Mouse (Mus musculus) midbrain, embryonic 12.5 days (tissue): ENCODE results near the gene Gsdma3. TPM values are rescaled to one million over a fixed set of nuclear protein-coding genes. Genes with fewer than 3 reads are reported as not detected.

ENCODE experiments used
- ATAC-seq: fragments of 200-750 bp; cut with Nextera tagmentation; 2 replicates; pipeline ENCODE4 v1.8.0; 2017; ENCODE audit warnings: low read depth, moderate TSS enrichment, moderate library complexity; ENCODE audit not compliant: low FRiP score
- H3K27ac ChIP-seq: fragments of 300-500 bp; sonication (generic); replicated peaks from 2 replicates; pipeline ENCODE4 v1.5.1; 2016; ENCODE audit warnings: mild to moderate bottlenecking
- H3K27me3 ChIP-seq: fragments of 300-500 bp; sonication (generic); 2 replicates; pipeline ENCODE4 v1.6.1; 2016; ENCODE audit warnings: mild to moderate bottlenecking
- H3K36me3 ChIP-seq: fragments of 300-500 bp; sonication (generic); 2 replicates; pipeline ENCODE4 v1.6.1; 2016
- H3K4me1 ChIP-seq: fragments of 300-500 bp; sonication (generic); 2 replicates; pipeline ENCODE4 v1.6.1; 2016
- H3K4me2 ChIP-seq: fragments of 300-500 bp; sonication (generic); replicated peaks from 2 replicates; pipeline ENCODE4 v1.6.1; 2016; ENCODE audit warnings: mild to moderate bottlenecking, moderate library complexity
- H3K4me3 ChIP-seq: fragments of 300-500 bp; sonication (generic); 2 replicates; pipeline ENCODE4 v1.5.1; 2016; ENCODE audit warnings: mild to moderate bottlenecking
- H3K9ac ChIP-seq: fragments of 300-500 bp; sonication (generic); replicated peaks from 2 replicates; pipeline ENCODE4 v1.6.1; 2016; ENCODE audit warnings: mild to moderate bottlenecking, moderate library complexity
- H3K9me3 ChIP-seq: fragments of 300-500 bp; sonication (generic); 2 replicates; pipeline ENCODE4 v1.6.1; 2016; ENCODE audit warnings: mild to moderate bottlenecking
- WGBS: fragments of 180-500 bp; shearing (Covaris S2); methylation state at CpG from one replicate; pipeline ENCODE4 v1.1.7; 2016; 5-methylcytosine and 5-hydroxymethylcytosine counted together
- polyA plus RNA-seq: library from polyadenylated mRNA; unstranded; fragments of >200 nt; fragmentation: Nextera tagmentation; extraction: Ambion mirVana; gene quantifications from 2 replicates; pipeline ENCODE4 v1.2.1, GENCODE M21; 2016

Gene Gsdma3
- polyA plus RNA-seq: not detected in 2 replicates

DNA sequence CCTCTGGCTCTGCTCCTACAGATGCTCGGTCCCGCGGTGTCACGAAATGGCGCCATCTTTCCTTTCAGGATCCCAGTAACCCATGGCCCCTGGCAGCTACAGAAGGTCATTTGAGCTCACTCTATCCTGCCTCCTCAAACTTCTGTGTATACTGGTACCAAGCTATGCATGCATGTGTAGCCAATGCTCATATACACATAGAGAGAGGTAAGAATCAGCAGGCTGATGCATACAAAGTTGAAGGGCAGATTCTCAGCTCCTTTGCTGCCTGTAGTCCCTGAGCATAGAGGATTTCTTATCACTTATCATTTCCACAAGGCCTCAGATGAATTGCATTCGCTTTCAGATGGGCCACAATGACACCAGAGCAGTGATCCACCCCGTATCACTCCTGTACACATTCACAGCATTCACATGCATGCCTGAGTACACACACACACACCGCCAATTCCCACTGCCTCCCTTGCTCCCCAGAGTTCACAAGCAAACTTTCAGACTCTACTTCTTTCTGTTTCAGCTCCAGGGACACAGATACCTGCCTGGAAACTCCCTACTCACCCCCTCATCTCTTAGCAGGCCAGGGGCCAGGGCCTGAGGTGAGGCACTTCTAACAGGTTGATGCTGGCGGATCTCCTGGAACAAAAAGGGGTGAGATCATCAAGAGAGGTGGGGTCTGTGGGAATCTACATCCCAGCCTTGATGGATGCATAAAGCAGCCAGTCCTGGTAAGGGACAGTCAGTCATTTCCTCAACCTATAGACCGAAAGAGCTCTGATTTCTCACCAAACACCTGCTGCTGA, at the start of gene Gsdma3, which contains the start of gene Gm12355:
Gene Gsdma3 (plus strand): TSS at position 750 of the 800 bp plus-strand sequence.
Gene Gm12355 (minus strand): TSS at position 51 of the 800 bp plus-strand sequence.
- no peaks in the 10 kb centered on the region for H3K4me1 ChIP-seq
- ATAC-seq: no peak
- H3K9ac ChIP-seq: no peak within 1 kb of the TSS
- H3K27me3 ChIP-seq: no peaks in the 10 kb centered on the region
- no peak within 1 kb of the TSS for H3K4me3 ChIP-seq
- H3K4me2 ChIP-seq: no peak within 1 kb of the TSS
- H3K36me3 ChIP-seq: no peaks in the 10 kb centered on the region
- 91% methylated on average over 10 of the region's 10 CpGs for WGBS
- H3K9me3 ChIP-seq: peaks cover 3% of the 10 kb centered on the region; the same call in 1 of the 2 replicates
- H3K27ac ChIP-seq: no peak within 1 kb of the TSS

DNA sequence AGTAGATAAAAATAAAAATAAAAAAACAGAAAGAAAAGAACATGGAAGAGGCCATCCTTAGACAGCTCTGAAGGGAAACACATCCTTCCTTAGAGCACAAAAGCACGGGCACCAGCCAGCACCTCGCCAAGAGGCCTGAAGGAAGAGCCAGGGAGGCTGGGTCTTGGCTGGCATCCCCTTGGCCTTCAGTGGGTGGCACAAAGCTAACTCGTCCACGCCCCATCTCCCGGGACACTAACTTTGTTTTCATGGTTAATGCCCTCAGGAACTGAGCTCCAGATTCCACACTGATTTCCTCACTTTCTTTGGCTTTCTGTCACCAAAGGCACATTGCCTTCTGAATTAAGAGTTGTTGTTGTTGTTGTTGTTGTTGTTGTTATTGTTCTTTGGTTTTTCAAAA, 48.4 kb upstream of the Gsdma3 start:
- 90% methylated on average over 5 of the region's 5 CpGs for WGBS
- H3K4me1 ChIP-seq: no peaks in the 10 kb centered on the region
- no peak overlapping the region for H3K4me3 ChIP-seq
- no peak overlapping the region for H3K9ac ChIP-seq
- H3K27me3 ChIP-seq: no peaks in the 10 kb centered on the region
- ATAC-seq: no peak
- H3K9me3 ChIP-seq: no peaks in the 10 kb centered on the region
- H3K27ac ChIP-seq: no peak overlapping the region
- H3K4me2 ChIP-seq: no peak overlapping the region
- peaks cover 27% of the 10 kb centered on the region for H3K36me3 ChIP-seq

DNA sequence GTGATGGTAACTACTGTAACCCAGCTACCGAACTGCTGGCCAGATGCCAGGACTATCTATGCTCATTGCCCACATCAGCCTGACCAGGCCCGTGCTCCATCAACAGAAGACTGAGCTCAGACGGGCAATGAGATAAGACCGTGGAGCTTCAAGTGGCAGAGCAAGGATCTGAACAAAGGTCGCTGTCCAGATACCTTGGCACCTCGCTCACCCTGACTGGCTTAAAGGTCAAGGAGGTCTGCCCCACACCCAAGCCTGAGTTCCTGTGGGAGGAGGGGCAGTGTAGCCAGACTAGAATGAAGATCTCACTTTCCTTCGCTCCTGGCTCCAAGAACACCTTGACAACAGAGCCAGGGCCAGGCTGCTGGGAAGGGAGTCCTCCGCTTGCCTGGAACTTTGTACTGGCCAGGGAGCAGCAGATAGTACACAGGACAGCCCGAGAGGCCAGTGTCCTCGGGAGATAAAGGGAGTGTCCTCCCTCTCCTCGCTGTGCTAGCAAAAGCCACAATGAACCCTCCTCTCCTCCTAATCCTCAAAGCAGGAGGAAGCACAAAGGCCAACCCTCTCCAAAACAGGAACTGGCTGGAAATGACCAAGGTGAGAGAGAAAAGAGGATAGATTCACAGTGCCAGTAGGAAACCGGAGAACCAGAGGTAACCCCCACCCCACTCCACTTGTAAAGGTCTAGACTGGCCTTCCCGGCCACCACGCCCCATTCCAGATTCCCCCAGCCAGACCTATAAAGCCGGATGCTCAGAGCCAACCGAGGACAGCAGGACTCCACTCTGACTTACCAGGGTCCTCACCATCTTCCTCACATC, 45.6 kb upstream of the Gsdma3 start:
- Histone ChIP-seq H3K27ac (no peak overlapping the region), H3K4me2 (no peak overlapping the region), H3K9ac (no peak overlapping the region), H3K4me1 (peaks cover 9% of the 10 kb centered on the region), H3K4me3 (no peak overlapping the region), H3K36me3 (peaks cover 40% of the 10 kb centered on the region), H3K9me3 (no peaks in the 10 kb centered on the region), H3K27me3 (no peaks in the 10 kb centered on the region)
- 74% methylated on average over 16 of the region's 16 CpGs for whole genome bisulfite sequencing
- no peak for ATAC-seq

GRCm38 (mm10) chr11:98581286-98582029, 44.7 kb upstream of the Gsdma3 start:
- no peak for ATAC-seq
- Histone ChIP-seq H3K9ac (no peak overlapping the region), H3K4me2 (no peak overlapping the region), H3K4me1 (peaks cover 18% of the 10 kb centered on the region), H3K36me3 (peaks cover 40% of the 10 kb centered on the region), H3K27ac (no peak overlapping the region), H3K9me3 (no peaks in the 10 kb centered on the region), H3K4me3 (no peak overlapping the region), H3K27me3 (no peaks in the 10 kb centered on the region)
- 63% methylated on average over 17 of the region's 17 CpGs for WGBS

GRCm38 (mm10) chr11:98582030-98582388, 44.2 kb upstream of the Gsdma3 start:
- ATAC-seq: no peak
- no peak overlapping the region for H3K4me2 ChIP-seq
- no peak overlapping the region for H3K27ac ChIP-seq
- H3K27me3 ChIP-seq: no peaks in the 10 kb centered on the region
- H3K9ac ChIP-seq: no peak overlapping the region
- 81% methylated on average over 8 of the region's 8 CpGs for WGBS
- H3K9me3 ChIP-seq: no peaks in the 10 kb centered on the region
- H3K36me3 ChIP-seq: peaks cover 40% of the 10 kb centered on the region
- H3K4me3 ChIP-seq: no peak overlapping the region
- H3K4me1 ChIP-seq: peaks cover 19% of the 10 kb centered on the region

DNA sequence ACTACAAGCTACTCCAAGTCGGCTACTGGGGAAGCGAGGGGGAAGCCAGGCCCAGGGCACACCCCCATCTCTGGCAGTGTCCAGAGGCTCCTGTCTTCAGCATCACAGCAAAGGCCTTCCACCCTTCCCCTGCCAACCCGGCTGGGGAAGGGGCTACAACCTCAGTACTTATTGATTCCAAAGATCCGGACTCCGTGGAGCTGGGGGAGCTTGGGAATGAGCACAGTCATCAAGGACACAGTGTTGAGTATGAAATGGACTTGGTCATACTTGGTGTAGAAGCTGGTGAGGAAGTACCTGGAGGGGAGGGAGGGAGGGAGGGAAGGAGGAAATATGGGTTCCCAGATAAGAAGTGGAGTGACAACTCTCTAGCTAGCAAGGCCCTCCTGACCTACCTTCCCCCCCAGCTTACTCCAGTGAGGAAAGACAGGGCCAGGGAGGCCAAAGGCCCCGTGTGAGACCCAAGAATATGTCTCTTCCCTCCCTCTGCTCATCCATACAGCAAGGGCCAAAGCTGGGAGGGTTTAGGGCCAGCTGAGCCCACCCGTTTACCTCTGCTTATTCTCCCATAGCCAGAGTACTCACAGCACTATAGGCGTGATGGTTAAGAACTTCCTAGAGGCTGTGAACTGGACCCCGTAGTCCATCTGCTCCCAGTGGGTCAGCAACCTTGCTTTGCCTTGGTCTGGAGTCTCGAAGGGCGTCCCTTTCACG, 43.5 kb upstream of the Gsdma3 start:
- no peak overlapping the region for H3K4me3 ChIP-seq
- H3K9ac ChIP-seq: no peak overlapping the region
- ATAC-seq: no peak
- no peaks in the 10 kb centered on the region for H3K27me3 ChIP-seq
- WGBS: 90% methylated on average over 12 of the region's 12 CpGs
- H3K4me1 ChIP-seq: peaks cover 24% of the 10 kb centered on the region
- H3K4me2 ChIP-seq: no peak overlapping the region
- no peaks in the 10 kb centered on the region for H3K9me3 ChIP-seq
- H3K27ac ChIP-seq: no peak overlapping the region
- peaks cover 40% of the 10 kb centered on the region for H3K36me3 ChIP-seq

DNA sequence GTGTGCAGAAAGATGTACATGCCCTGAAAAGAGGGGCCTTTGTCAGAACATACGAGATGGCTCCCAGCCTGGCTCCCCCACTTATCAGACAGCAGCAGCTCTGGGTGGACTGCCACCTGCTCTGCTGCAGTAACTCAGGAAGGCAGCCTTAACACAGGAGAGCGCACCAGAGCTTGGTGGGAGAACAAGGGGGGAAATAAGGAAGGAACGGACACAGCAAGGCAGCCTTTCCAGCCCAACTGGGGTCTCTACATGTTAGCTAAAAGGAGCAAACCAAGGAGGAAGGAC, 43.0 kb upstream of the Gsdma3 start:
- no peaks in the 10 kb centered on the region; the same call in 1 of the 2 replicates for H3K27me3 ChIP-seq
- no peak for ATAC-seq
- H3K36me3 ChIP-seq: peaks cover 40% of the 10 kb centered on the region
- no peak overlapping the region for H3K27ac ChIP-seq
- 91% methylated on average over 3 of the region's 3 CpGs for WGBS
- no peak overlapping the region for H3K4me3 ChIP-seq
- no peak overlapping the region for H3K9ac ChIP-seq
- H3K4me2 ChIP-seq: no peak overlapping the region
- no peaks in the 10 kb centered on the region for H3K9me3 ChIP-seq
- H3K4me1 ChIP-seq: peaks cover 29% of the 10 kb centered on the region

- peaks cover 40% of the 10 kb centered on the region for H3K36me3 ChIP-seq
- WGBS: 44% methylated on average over 3 of the region's 3 CpGs
- H3K9me3 ChIP-seq: no peaks in the 10 kb centered on the region
- no peak overlapping the region for H3K4me3 ChIP-seq
- H3K4me2 ChIP-seq: no peak overlapping the region
- H3K27me3 ChIP-seq: no peaks in the 10 kb centered on the region; the same call in 1 of the 2 replicates
- ATAC-seq: no peak
- H3K9ac ChIP-seq: no peak overlapping the region
- peaks cover 33% of the 10 kb centered on the region for H3K4me1 ChIP-seq
- no peak overlapping the region for H3K27ac ChIP-seq
Observed at GRCm38 (mm10) chr11:98583571-98583970, 42.6 kb upstream of the Gsdma3 start.

GRCm38 (mm10) chr11:98584146-98584545, 42.0 kb upstream of the Gsdma3 start:
- peaks cover 33% of the 10 kb centered on the region for H3K4me1 ChIP-seq
- H3K9me3 ChIP-seq: no peaks in the 10 kb centered on the region
- H3K36me3 ChIP-seq: peaks cover 40% of the 10 kb centered on the region
- no peak overlapping the region for H3K27ac ChIP-seq
- no peak overlapping the region; the same call in 1 of the 2 replicates for H3K9ac ChIP-seq
- peaks cover 4% of the 10 kb centered on the region; the same call in 1 of the 2 replicates for H3K27me3 ChIP-seq
- no peak overlapping the region for H3K4me3 ChIP-seq
- 62% methylated on average over 1 of the region's 1 CpGs for WGBS
- no peak for ATAC-seq
- H3K4me2 ChIP-seq: no peak overlapping the region

DNA sequence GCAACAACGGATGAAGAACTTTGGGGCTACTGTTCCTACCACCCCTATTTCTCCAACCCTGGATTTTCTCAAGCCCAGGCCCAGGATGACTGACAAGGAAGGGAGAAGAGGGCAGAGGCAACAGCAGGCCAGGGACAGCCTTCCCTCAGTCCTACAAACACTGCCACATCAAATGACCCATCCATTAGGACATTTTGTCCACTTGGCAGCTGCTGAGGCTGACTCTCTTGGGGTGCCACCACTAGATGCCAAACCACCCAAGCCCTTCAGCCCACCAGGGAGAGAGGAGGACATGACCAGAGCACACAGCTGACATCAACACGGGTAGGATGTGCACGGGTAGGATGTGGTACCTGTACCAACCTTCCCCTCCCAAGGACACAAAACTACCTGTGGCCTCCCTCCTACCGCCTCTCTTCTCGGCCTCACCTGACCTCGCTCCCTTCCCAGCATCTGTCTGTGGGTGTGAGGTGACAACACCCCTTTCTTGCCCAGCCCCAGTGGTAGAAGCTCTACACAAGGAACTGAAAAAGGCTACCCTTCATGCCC, 41.5 kb upstream of the Gsdma3 start:
- no peak for ATAC-seq
- H3K27ac ChIP-seq: no peak overlapping the region
- 94% methylated on average over 6 of the region's 6 CpGs for WGBS
- no peaks in the 10 kb centered on the region for H3K9me3 ChIP-seq
- peaks cover 5% of the 10 kb centered on the region; the same call in 1 of the 2 replicates for H3K27me3 ChIP-seq
- peaks cover 33% of the 10 kb centered on the region for H3K4me1 ChIP-seq
- H3K4me3 ChIP-seq: no peak overlapping the region
- H3K4me2 ChIP-seq: no peak overlapping the region
- peaks cover 40% of the 10 kb centered on the region for H3K36me3 ChIP-seq
- peak overlapping the region; percentile 93; the same call in 1 of the 2 replicates for H3K9ac ChIP-seq
